Mouse (Mus musculus): Measurements from ENCODE around the gene Zfyve28. TPM values are rescaled to one million over a fixed set of nuclear protein-coding genes. Genes with fewer than 3 reads are reported as not detected.

Gene Zfyve28
- polyA plus RNA-seq, 1 experiment: 7.6 TPM

GRCm38 (mm10) chr5:34269921-34270465, 18.3 kb downstream of the Zfyve28 start:
- TF ChIP-seq POLR2A (IDR thresholded peaks at IDR 0.05; ENCODE audit: borderline replicate concordance, extremely low read depth, insufficient read depth, insufficient read length, poor library complexity, severe bottlenecking) (no peak), CTCF (IDR thresholded peaks at IDR 0.05; ENCODE audit: borderline replicate concordance, extremely low read depth, insufficient read depth, insufficient read length) (no peak)
- DNase-seq (ENCODE audit: low read depth): peak; percentile 5

- DNase-seq (ENCODE audit: low read depth): no peak
- TF ChIP-seq POLR2A (IDR thresholded peaks at IDR 0.05; ENCODE audit: borderline replicate concordance, extremely low read depth, insufficient read depth, insufficient read length, poor library complexity, severe bottlenecking) (no peak), CTCF (IDR thresholded peaks at IDR 0.05; ENCODE audit: borderline replicate concordance, extremely low read depth, insufficient read depth, insufficient read length) (no peak)
Measured at GRCm38 (mm10) chr5:34269197-34269920, 18.9 kb downstream of the Zfyve28 start.

- TF ChIP-seq POLR2A (IDR thresholded peaks at IDR 0.05; ENCODE audit: borderline replicate concordance, extremely low read depth, insufficient read depth, insufficient read length, poor library complexity, severe bottlenecking) (no peak), CTCF (IDR thresholded peaks at IDR 0.05; ENCODE audit: borderline replicate concordance, extremely low read depth, insufficient read depth, insufficient read length) (no peak)
- no peak for DNase-seq (ENCODE audit: low read depth)
Measured at GRCm38 (mm10) chr5:34266065-34266464, 22.2 kb downstream of the Zfyve28 start.

- TF ChIP-seq POLR2A (IDR thresholded peaks at IDR 0.05; ENCODE audit: borderline replicate concordance, extremely low read depth, insufficient read depth, insufficient read length, poor library complexity, severe bottlenecking) (no peak), CTCF (IDR thresholded peaks at IDR 0.05; ENCODE audit: borderline replicate concordance, extremely low read depth, insufficient read depth, insufficient read length) (no peak)
- DNase-seq (ENCODE audit: low read depth): no peak
Measured at GRCm38 (mm10) chr5:34259172-34259816, 29.0 kb downstream of the Zfyve28 start.

- peak; percentile 28; the same call in 1 of the 2 replicates for TF ChIP-seq CTCF (IDR thresholded peaks at IDR 0.05; ENCODE audit: borderline replicate concordance, extremely low read depth, insufficient read depth, insufficient read length)
- no peak for TF ChIP-seq POLR2A (IDR thresholded peaks at IDR 0.05; ENCODE audit: borderline replicate concordance, extremely low read depth, insufficient read depth, insufficient read length, poor library complexity, severe bottlenecking)
- DNase-seq (ENCODE audit: low read depth): peak; percentile 9
Measured at GRCm38 (mm10) chr5:34255189-34255588, 33.1 kb downstream of the Zfyve28 start.

- TF ChIP-seq POLR2A (IDR thresholded peaks at IDR 0.05; ENCODE audit: borderline replicate concordance, extremely low read depth, insufficient read depth, insufficient read length, poor library complexity, severe bottlenecking): no peak
- no peak for TF ChIP-seq CTCF (IDR thresholded peaks at IDR 0.05; ENCODE audit: borderline replicate concordance, extremely low read depth, insufficient read depth, insufficient read length)
- DNase-seq (ENCODE audit: low read depth): no peak
Measured at GRCm38 (mm10) chr5:34254309-34254708, 33.9 kb downstream of the Zfyve28 start.

GRCm38 (mm10) chr5:34252967-34253519, 35.2 kb downstream of the Zfyve28 start:
- TF ChIP-seq POLR2A (IDR thresholded peaks at IDR 0.05; ENCODE audit: borderline replicate concordance, extremely low read depth, insufficient read depth, insufficient read length, poor library complexity, severe bottlenecking) (no peak), CTCF (IDR thresholded peaks at IDR 0.05; ENCODE audit: borderline replicate concordance, extremely low read depth, insufficient read depth, insufficient read length) (no peak)
- peak; percentile 26 for DNase-seq (ENCODE audit: low read depth)

GRCm38 (mm10) chr5:34252307-34252966, 35.8 kb downstream of the Zfyve28 start:
- TF ChIP-seq CTCF (IDR thresholded peaks at IDR 0.05; ENCODE audit: borderline replicate concordance, extremely low read depth, insufficient read depth, insufficient read length): no peak
- TF ChIP-seq POLR2A (IDR thresholded peaks at IDR 0.05; ENCODE audit: borderline replicate concordance, extremely low read depth, insufficient read depth, insufficient read length, poor library complexity, severe bottlenecking): no peak
- DNase-seq (ENCODE audit: low read depth): peak; percentile 94

GRCm38 (mm10) chr5:34251794-34252193, 36.5 kb downstream of the Zfyve28 start:
- DNase-seq (ENCODE audit: low read depth): peak; percentile 69
- no peak for TF ChIP-seq POLR2A (IDR thresholded peaks at IDR 0.05; ENCODE audit: borderline replicate concordance, extremely low read depth, insufficient read depth, insufficient read length, poor library complexity, severe bottlenecking)
- TF ChIP-seq CTCF (IDR thresholded peaks at IDR 0.05; ENCODE audit: borderline replicate concordance, extremely low read depth, insufficient read depth, insufficient read length): no peak

- TF ChIP-seq POLR2A (IDR thresholded peaks at IDR 0.05; ENCODE audit: borderline replicate concordance, extremely low read depth, insufficient read depth, insufficient read length, poor library complexity, severe bottlenecking) (no peak), CTCF (IDR thresholded peaks at IDR 0.05; ENCODE audit: borderline replicate concordance, extremely low read depth, insufficient read depth, insufficient read length) (no peak)
- peak; percentile 64 for DNase-seq (ENCODE audit: low read depth)
Measured at GRCm38 (mm10) chr5:34250090-34250489, 38.2 kb downstream of the Zfyve28 start.

- DNase-seq (ENCODE audit: low read depth): no peak
- no peak for TF ChIP-seq CTCF (IDR thresholded peaks at IDR 0.05; ENCODE audit: borderline replicate concordance, extremely low read depth, insufficient read depth, insufficient read length)
- TF ChIP-seq POLR2A (IDR thresholded peaks at IDR 0.05; ENCODE audit: borderline replicate concordance, extremely low read depth, insufficient read depth, insufficient read length, poor library complexity, severe bottlenecking): no peak
Measured at GRCm38 (mm10) chr5:34249132-34249531, 39.1 kb downstream of the Zfyve28 start.
